Mouse (Mus musculus) embryonic facial prominence, embryonic 14.5 days (tissue): ENCODE data around the gene Cysrt1. TPM values are rescaled to one million over a fixed set of nuclear protein-coding genes. Genes with fewer than 3 reads are reported as not detected.

Experiments
- ATAC-seq: fragments of 200-750 bp; cut with Nextera tagmentation; 2 replicates; pipeline ENCODE4 v1.8.0; 2017; ENCODE audit warnings: low read depth, moderate number of reproducible peaks, moderate TSS enrichment
- DNase-seq: peaks from one replicate; pipeline ENCODE4 v3.0.0-alpha.2; 2015; ENCODE audit warnings: low spot score
- H3K27ac ChIP-seq: fragments of 300-500 bp; sonication (generic); replicated peaks from 2 replicates; pipeline ENCODE4 v1.5.1; 2014; ENCODE audit warnings: low read depth, mild to moderate bottlenecking, low read length, moderate library complexity
- H3K27me3 ChIP-seq: fragments of 300-500 bp; sonication (generic); replicated peaks from 2 replicates; pipeline ENCODE4 v1.6.1; 2014; ENCODE audit warnings: low read length; ENCODE audit not compliant: control insufficient read depth, insufficient read depth
- H3K36me3 ChIP-seq: fragments of 300-500 bp; sonication (generic); 2 replicates; pipeline ENCODE4 v1.6.1; 2014; ENCODE audit warnings: low read length, mixed read lengths; ENCODE audit not compliant: control insufficient read depth, insufficient read depth
- H3K4me1 ChIP-seq: fragments of 300-500 bp; sonication (generic); 2 replicates; pipeline ENCODE4 v1.6.1; 2014; ENCODE audit warnings: antibody characterized with exemption, low read length; ENCODE audit not compliant: control insufficient read depth, insufficient read depth
- H3K4me2 ChIP-seq: fragments of 300-500 bp; sonication (generic); 2 replicates; pipeline ENCODE4 v1.6.1; 2014; ENCODE audit warnings: low read depth, mild to moderate bottlenecking, low read length, moderate library complexity, mixed read lengths
- H3K4me3 ChIP-seq: fragments of 300-500 bp; sonication (generic); 2 replicates; pipeline ENCODE4 v1.5.1; 2014; ENCODE audit warnings: low read depth, mild to moderate bottlenecking, low read length
- H3K9ac ChIP-seq: fragments of 300-500 bp; sonication (generic); 2 replicates; pipeline ENCODE4 v1.6.1; 2014; ENCODE audit warnings: low read depth, mild to moderate bottlenecking, low read length, moderate library complexity, mixed read lengths
- H3K9me3 ChIP-seq: fragments of 300-500 bp; sonication (generic); 2 replicates; pipeline ENCODE4 v1.6.1; 2016; ENCODE audit warnings: low read length; ENCODE audit not compliant: control insufficient read depth
- WGBS: fragments of 180-500 bp; shearing (Covaris S2); extraction: QIAGEN DNeasy Blood & Tissue Kit; methylation state at CpG from one replicate; pipeline ENCODE4 v1.1.7; 2014; 5-methylcytosine and 5-hydroxymethylcytosine counted together
- polyA plus RNA-seq: library from polyadenylated mRNA; unstranded; fragments of >200 nt; fragmentation: Nextera tagmentation; extraction: Ambion mirVana; gene quantifications from 2 replicates; pipeline ENCODE4 v1.2.1, GENCODE M21; 2014

Cysrt1 gene
- 3.2 and 10.2 TPM in 2 replicates for polyA plus RNA-seq

GRCm38 (mm10) chr2:25242101-25242506, at the start of gene Cysrt1, which contains the start of gene Rnf208:
TSS of gene Cysrt1 (minus strand) at chr2:25242452.
TSS of gene Rnf208 (plus strand) at chr2:25242255.
- peak within 1 kb of the TSS; percentile 65 for H3K9ac ChIP-seq
- peak within 1 kb of the TSS; percentile 96 for H3K4me2 ChIP-seq
- H3K27ac ChIP-seq = 0 out of 2 replicates have a peak within 1 kb of the TSS, but pooled peaks have one; percentile 25
- H3K36me3 ChIP-seq = peaks cover 5% of the 10 kb centered on the region; the same call in 1 of the 2 replicates
- ATAC-seq = peak; percentile 24; the same call in 1 of the 2 replicates
- WGBS = 0% methylated on average over 1 of the region's 59 CpGs
- H3K4me1 ChIP-seq = peaks cover 15% of the 10 kb centered on the region
- no peaks in the 10 kb centered on the region for H3K9me3 ChIP-seq
- H3K4me3 ChIP-seq = peak within 1 kb of the TSS; percentile 59
- H3K27me3 ChIP-seq = peaks cover 13% of the 10 kb centered on the region
- no peak for DNase-seq

- 0 out of 2 replicates have a peak, but pooled peaks cover under 1% of the 10 kb centered on the region for H3K36me3 ChIP-seq
- H3K4me1 ChIP-seq = 0 out of 2 replicates have a peak, but pooled peaks cover 4% of the 10 kb centered on the region
- no peak for DNase-seq
- peaks cover 70% of the 10 kb centered on the region for H3K27me3 ChIP-seq
- WGBS = 6% methylated on average over 26 of the region's 32 CpGs
- no peak overlapping the region for H3K27ac ChIP-seq
- no peak for ATAC-seq
- H3K4me2 ChIP-seq = peak overlapping the region; percentile 57
- peak overlapping the region; percentile 38 for H3K4me3 ChIP-seq
- no peaks in the 10 kb centered on the region for H3K9me3 ChIP-seq
- no peak overlapping the region for H3K9ac ChIP-seq
These were observed 49.2 kb upstream of the Cysrt1 start for GRCm38 (mm10) chr2:25291184-25292053.

GRCm38 (mm10) chr2:25290816-25291130, 48.5 kb upstream of the Cysrt1 start:
- under 1% methylated on average over 17 of the region's 18 CpGs for WGBS
- H3K27me3 ChIP-seq = peaks cover 67% of the 10 kb centered on the region
- H3K4me1 ChIP-seq = 0 out of 2 replicates have a peak, but pooled peaks cover 4% of the 10 kb centered on the region
- peak overlapping the region; percentile 27 for H3K4me3 ChIP-seq
- DNase-seq = no peak
- H3K4me2 ChIP-seq = peak overlapping the region; percentile 47
- H3K9ac ChIP-seq = no peak overlapping the region
- H3K27ac ChIP-seq = no peak overlapping the region
- H3K36me3 ChIP-seq = peaks cover 7% of the 10 kb centered on the region
- no peaks in the 10 kb centered on the region for H3K9me3 ChIP-seq
- ATAC-seq = no peak

- Histone ChIP-seq H3K27ac (no peak overlapping the region), H3K9me3 (no peaks in the 10 kb centered on the region), H3K36me3 (peaks cover 12% of the 10 kb centered on the region), H3K9ac (no peak overlapping the region), H3K4me3 (peak overlapping the region; percentile 27), H3K4me2 (peak overlapping the region; percentile 47), H3K27me3 (peaks cover 62% of the 10 kb centered on the region), H3K4me1 (0 out of 2 replicates have a peak, but pooled peaks cover 4% of the 10 kb centered on the region)
- ATAC-seq (no peak), DNase-seq (no peak)
- WGBS = under 1% methylated on average over 39 of the region's 54 CpGs
These were observed 48.0 kb upstream of the Cysrt1 start for GRCm38 (mm10) chr2:25290101-25290815.

- no peaks in the 10 kb centered on the region for H3K9me3 ChIP-seq
- WGBS = 7% methylated on average over 9 of the region's 11 CpGs
- peak; percentile 32 for DNase-seq
- peaks cover 18% of the 10 kb centered on the region for H3K36me3 ChIP-seq
- no peak within 1 kb of the TSS for H3K9ac ChIP-seq
- H3K4me1 ChIP-seq = 0 out of 2 replicates have a peak, but pooled peaks cover 4% of the 10 kb centered on the region
- peak within 1 kb of the TSS; percentile 47 for H3K4me2 ChIP-seq
- no peak for ATAC-seq
- peak within 1 kb of the TSS; percentile 27 for H3K4me3 ChIP-seq
- H3K27me3 ChIP-seq = peaks cover 62% of the 10 kb centered on the region
- H3K27ac ChIP-seq = no peak within 1 kb of the TSS
These were observed 47.4 kb upstream of the Cysrt1 start, which contains the start of gene Lrrc26 for GRCm38 (mm10) chr2:25289651-25290050. TSS of gene Lrrc26 (plus strand) at chr2:25289915.

- H3K4me1 ChIP-seq = 0 out of 2 replicates have a peak, but pooled peaks cover 4% of the 10 kb centered on the region
These were observed 46.6 kb upstream of the Cysrt1 start for GRCm38 (mm10) chr2:25288734-25289345.

GRCm38 (mm10) chr2:25287927-25288649, 45.8 kb upstream of the Cysrt1 start, which contains the start of gene Tmem210:
TSS of gene Tmem210 (plus strand) at chr2:25288145.
- no peaks in the 10 kb centered on the region for H3K9me3 ChIP-seq
- no peak for ATAC-seq
- no peak within 1 kb of the TSS for H3K4me3 ChIP-seq
- H3K27me3 ChIP-seq = peaks cover 55% of the 10 kb centered on the region
- H3K9ac ChIP-seq = no peak within 1 kb of the TSS
- DNase-seq = no peak
- H3K36me3 ChIP-seq = peaks cover 33% of the 10 kb centered on the region
- no peak within 1 kb of the TSS for H3K4me2 ChIP-seq
- 0 out of 2 replicates have a peak, but pooled peaks cover 4% of the 10 kb centered on the region for H3K4me1 ChIP-seq
- 90% methylated on average over 6 of the region's 6 CpGs for WGBS
- peak within 1 kb of the TSS; percentile 77 for H3K27ac ChIP-seq

More at GRCm38 (mm10) chr2:25288734-25289345, 46.6 kb upstream of the Cysrt1 start:
- 77% methylated on average over 7 of the region's 7 CpGs for WGBS
- H3K9me3 ChIP-seq = no peaks in the 10 kb centered on the region
- H3K4me3 ChIP-seq = no peak overlapping the region
- ATAC-seq = no peak
- H3K27me3 ChIP-seq = peaks cover 62% of the 10 kb centered on the region
- H3K9ac ChIP-seq = no peak overlapping the region
- H3K27ac ChIP-seq = no peak overlapping the region
- no peak for DNase-seq
- peaks cover 26% of the 10 kb centered on the region for H3K36me3 ChIP-seq
- no peak overlapping the region for H3K4me2 ChIP-seq
